Mouse (Mus musculus): ENCODE results near the gene Mum1. TPM values are rescaled to one million over a fixed set of nuclear protein-coding genes. Genes with fewer than 3 reads are reported as not detected.

Mum1 gene
- polyA plus RNA-seq, 1 experiment from 2014 or later, result 49.9 TPM

- H3K4me3 ChIP-seq, result no peak overlapping the region
- peaks cover 84% of the 10 kb centered on the region for H3K36me3 ChIP-seq
- no peaks in the 10 kb centered on the region for H3K9me3 ChIP-seq
- H3K9ac ChIP-seq (replicated peaks), result no peak overlapping the region
- WGBS, result 90% methylated on average over 20 of the region's 20 CpGs
- H3K27me3 ChIP-seq, result no peaks in the 10 kb centered on the region
- no peak for ATAC-seq (replicated peaks)
- H3K4me1 ChIP-seq, result no peaks in the 10 kb centered on the region
- no peak overlapping the region for H3K27ac ChIP-seq (replicated peaks)
- H3K4me2 ChIP-seq (replicated peaks), result no peak overlapping the region
Measured at GRCm38 (mm10) chr10:80282481-80283441, 56.5 kb downstream of the Mum1 start.

- Histone ChIP-seq H3K27ac (replicated peaks) (no peak overlapping the region), H3K27me3 (no peaks in the 10 kb centered on the region), H3K4me3 (no peak overlapping the region), H3K9ac (replicated peaks) (no peak overlapping the region), H3K4me2 (replicated peaks) (no peak overlapping the region), H3K4me1 (no peaks in the 10 kb centered on the region), H3K36me3 (peaks cover 75% of the 10 kb centered on the region), H3K9me3 (no peaks in the 10 kb centered on the region)
- ATAC-seq (replicated peaks), result no peak
- WGBS, result 88% methylated on average over 14 of the region's 15 CpGs
Measured at GRCm38 (mm10) chr10:80285222-80286070, 59.2 kb downstream of the Mum1 start.

DNA sequence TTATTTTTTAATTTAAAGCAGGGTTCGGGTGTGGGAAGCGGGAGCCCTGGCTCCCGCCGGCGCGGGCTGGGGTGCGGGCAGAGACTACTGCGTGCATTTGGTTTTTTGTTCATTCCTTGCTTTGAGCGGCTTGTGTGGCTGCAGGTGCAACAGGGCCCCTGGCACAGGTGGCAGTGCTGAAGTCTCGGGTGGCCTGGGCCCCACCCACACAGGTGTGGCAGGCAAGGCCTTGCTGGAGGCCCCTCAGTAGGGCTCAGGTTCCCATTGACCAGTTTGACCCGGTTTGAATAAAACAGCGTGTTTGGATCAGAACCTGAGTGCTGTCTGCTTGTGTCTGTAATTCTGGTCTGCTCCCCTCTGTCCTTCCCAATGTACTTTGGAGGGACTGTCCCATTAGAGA, 61.9 kb downstream of the Mum1 start:
- no peak for ATAC-seq (replicated peaks)
- Histone ChIP-seq H3K27me3 (no peaks in the 10 kb centered on the region), H3K9me3 (no peaks in the 10 kb centered on the region), H3K9ac (replicated peaks) (no peak overlapping the region), H3K27ac (replicated peaks) (no peak overlapping the region), H3K4me1 (peaks cover 8% of the 10 kb centered on the region), H3K4me3 (no peak overlapping the region), H3K36me3 (peaks cover 57% of the 10 kb centered on the region), H3K4me2 (replicated peaks) (no peak overlapping the region)
- 95% methylated on average over 12 of the region's 12 CpGs for WGBS

DNA sequence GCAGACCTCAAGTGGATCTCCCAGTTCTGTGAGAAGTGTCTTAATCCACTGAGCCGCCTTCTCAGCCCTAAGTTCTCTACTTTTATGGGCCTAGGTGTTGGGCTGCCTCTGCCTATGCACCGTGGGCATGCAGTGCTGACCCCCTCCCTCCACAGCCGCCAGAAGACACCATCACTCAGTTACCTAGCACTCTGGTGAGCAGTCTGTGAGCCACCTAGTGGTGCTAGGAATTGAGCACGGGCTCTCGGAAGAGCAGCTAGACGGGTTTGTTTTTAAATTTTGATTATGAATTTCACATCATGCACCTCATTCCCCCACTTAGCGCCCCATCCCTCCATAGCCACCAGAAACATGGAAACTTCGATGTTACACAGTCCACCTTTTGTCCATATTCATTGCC, 62.4 kb downstream of the Mum1 start:
- 68% methylated on average over 8 of the region's 8 CpGs for WGBS
- no peak overlapping the region for H3K9ac ChIP-seq (replicated peaks)
- no peak overlapping the region for H3K4me2 ChIP-seq (replicated peaks)
- H3K4me3 ChIP-seq, result no peak overlapping the region
- no peak for ATAC-seq (replicated peaks)
- no peak overlapping the region for H3K27ac ChIP-seq (replicated peaks)
- H3K27me3 ChIP-seq, result no peaks in the 10 kb centered on the region
- H3K9me3 ChIP-seq, result no peaks in the 10 kb centered on the region
- H3K4me1 ChIP-seq, result peaks cover 14% of the 10 kb centered on the region
- H3K36me3 ChIP-seq, result peaks cover 52% of the 10 kb centered on the region

GRCm38 (mm10) chr10:80292251-80293146, 66.3 kb downstream of the Mum1 start, which contains the start of gene Rps15:
Gene Rps15, plus strand, starts transcription at chr10:80292453.
- H3K4me2 ChIP-seq (replicated peaks), result peak within 1 kb of the TSS; percentile 87
- H3K9ac ChIP-seq (replicated peaks), result peak within 1 kb of the TSS; percentile 96
- peak; percentile 82 for ATAC-seq (replicated peaks)
- under 1% methylated on average over 72 of the region's 72 CpGs for WGBS
- H3K36me3 ChIP-seq, result peaks cover 32% of the 10 kb centered on the region
- peaks cover 51% of the 10 kb centered on the region for H3K4me1 ChIP-seq
- H3K27ac ChIP-seq (replicated peaks), result peak within 1 kb of the TSS; percentile 91
- H3K27me3 ChIP-seq, result no peaks in the 10 kb centered on the region
- H3K9me3 ChIP-seq, result no peaks in the 10 kb centered on the region
- peak within 1 kb of the TSS; percentile 69 for H3K4me3 ChIP-seq

GRCm38 (mm10) chr10:80293325-80293724, 67.1 kb downstream of the Mum1 start:
- 19% methylated on average over 14 of the region's 14 CpGs for WGBS
- Histone ChIP-seq H3K4me2 (replicated peaks) (peak overlapping the region; percentile 87), H3K36me3 (peaks cover 25% of the 10 kb centered on the region), H3K27ac (replicated peaks) (peak overlapping the region; percentile 91; the same call in 1 of the 2 replicates), H3K4me3 (peak overlapping the region; percentile 69), H3K27me3 (no peaks in the 10 kb centered on the region), H3K9ac (replicated peaks) (peak overlapping the region; percentile 96), H3K9me3 (no peaks in the 10 kb centered on the region), H3K4me1 (peaks cover 59% of the 10 kb centered on the region)
- no peak for ATAC-seq (replicated peaks)

Small RNA genes within 50 kb of the gene (microRNA-seq; reads per million reads assigned to microRNA genes)
- 0.88 reads per million for gene Mir6911

Other genes with a start within 250 kb of the Mum1 start
- 21.7 and 23.1 TPM in 2 replicates for gene Tmem259, start 242.1 kb upstream of the Mum1 start, polyA plus RNA-seq (2015; fragmentation: Nextera tagmentation; extraction: Ambion mirVana)
- 26.7 and 29.1 TPM in 2 replicates for gene Cnn2, start 237.8 kb upstream of the Mum1 start, polyA plus RNA-seq (2015; fragmentation: Nextera tagmentation; extraction: Ambion mirVana)
- gene Abca7, start 229.9 kb upstream of the Mum1 start, polyA plus RNA-seq (2015; fragmentation: Nextera tagmentation; extraction: Ambion mirVana), result 3.7 and 4.1 TPM in 2 replicates
- gene Arhgap45, start 209.8 kb upstream of the Mum1 start, polyA plus RNA-seq (2015; fragmentation: Nextera tagmentation; extraction: Ambion mirVana), result 1.3 TPM in 2 replicates
- 179 and 186 TPM in 2 replicates for gene Polr2e, start 186.6 kb upstream of the Mum1 start, polyA plus RNA-seq (2015; fragmentation: Nextera tagmentation; extraction: Ambion mirVana)
- gene Gpx4, start 179.3 kb upstream of the Mum1 start, polyA plus RNA-seq (2015; fragmentation: Nextera tagmentation; extraction: Ambion mirVana), result 472 and 476 TPM in 2 replicates
- 13.4 TPM in 2 replicates for gene Sbno2, start 120.9 kb upstream of the Mum1 start, polyA plus RNA-seq (2015; fragmentation: Nextera tagmentation; extraction: Ambion mirVana)
- 20.3 and 21.5 TPM in 2 replicates for gene Stk11, start 110.6 kb upstream of the Mum1 start, polyA plus RNA-seq (2015; fragmentation: Nextera tagmentation; extraction: Ambion mirVana)
- 437 and 444 TPM in 2 replicates for gene Atp5d, start 87.8 kb upstream of the Mum1 start, polyA plus RNA-seq (2015; fragmentation: Nextera tagmentation; extraction: Ambion mirVana)
- gene Cbarp, start 85.6 kb upstream of the Mum1 start, polyA plus RNA-seq (2015; fragmentation: Nextera tagmentation; extraction: Ambion mirVana), result 29.7 and 39.5 TPM in 2 replicates
- 33.0 and 34.9 TPM in 2 replicates for gene Midn, start 78.2 kb upstream of the Mum1 start, polyA plus RNA-seq (2015; fragmentation: Nextera tagmentation; extraction: Ambion mirVana)
- 350 and 358 TPM in 2 replicates for gene Cirbp, start 60.4 kb upstream of the Mum1 start, polyA plus RNA-seq (2015; fragmentation: Nextera tagmentation; extraction: Ambion mirVana)
- gene 1600002K03Rik, start 53.5 kb upstream of the Mum1 start, polyA plus RNA-seq (2015; fragmentation: Nextera tagmentation; extraction: Ambion mirVana), result 9.7 and 12.7 TPM in 2 replicates
- 35.8 and 36.5 TPM in 2 replicates for gene Efna2, start 47.0 kb upstream of the Mum1 start, polyA plus RNA-seq (2015; fragmentation: Nextera tagmentation; extraction: Ambion mirVana)
- 248 and 260 TPM in 2 replicates for gene Ndufs7, start 22.7 kb downstream of the Mum1 start, polyA plus RNA-seq (2015; fragmentation: Nextera tagmentation; extraction: Ambion mirVana)
- gene Gamt, start 34.6 kb downstream of the Mum1 start, polyA plus RNA-seq (2015; fragmentation: Nextera tagmentation; extraction: Ambion mirVana), result 21.3 and 24.0 TPM in 2 replicates
- gene Dazap1, start 35.1 kb downstream of the Mum1 start, polyA plus RNA-seq (2015; fragmentation: Nextera tagmentation; extraction: Ambion mirVana), result 70.0 and 78.4 TPM in 2 replicates
- gene Rps15, start 66.0 kb downstream of the Mum1 start, polyA plus RNA-seq (2015; fragmentation: Nextera tagmentation; extraction: Ambion mirVana), result 628 and 651 TPM in 2 replicates
- gene Apc2, start 69.5 kb downstream of the Mum1 start, polyA plus RNA-seq (2015; fragmentation: Nextera tagmentation; extraction: Ambion mirVana), result 205 and 210 TPM in 2 replicates
- 36.9 and 38.1 TPM in 2 replicates for gene 2310011J03Rik, start 94.1 kb downstream of the Mum1 start, polyA plus RNA-seq (2015; fragmentation: Nextera tagmentation; extraction: Ambion mirVana)
- 2.5 and 2.6 TPM in 2 replicates for gene Pcsk4, start 103.1 kb downstream of the Mum1 start, polyA plus RNA-seq (2015; fragmentation: Nextera tagmentation; extraction: Ambion mirVana)
- gene Reep6, start 103.5 kb downstream of the Mum1 start, polyA plus RNA-seq (2015; fragmentation: Nextera tagmentation; extraction: Ambion mirVana), result 2.6 and 2.9 TPM in 2 replicates
- gene Adamtsl5, start 122.0 kb downstream of the Mum1 start, polyA plus RNA-seq (2015; fragmentation: Nextera tagmentation; extraction: Ambion mirVana), result 0.32 and 0.61 TPM in 2 replicates
- gene Plk5, start 130.0 kb downstream of the Mum1 start, polyA plus RNA-seq (2015; fragmentation: Nextera tagmentation; extraction: Ambion mirVana), result 2.2 and 2.7 TPM in 2 replicates
- gene Mex3d, start 161.2 kb downstream of the Mum1 start, polyA plus RNA-seq (2015; fragmentation: Nextera tagmentation; extraction: Ambion mirVana), result 22.0 and 22.7 TPM in 2 replicates
- 281 and 295 TPM in 2 replicates for gene Mbd3, start 173.1 kb downstream of the Mum1 start, polyA plus RNA-seq (2015; fragmentation: Nextera tagmentation; extraction: Ambion mirVana)
- 551 and 574 TPM in 2 replicates for gene Uqcr11, start 180.4 kb downstream of the Mum1 start, polyA plus RNA-seq (2015; fragmentation: Nextera tagmentation; extraction: Ambion mirVana)
- gene Tcf3, start 207.2 kb downstream of the Mum1 start, polyA plus RNA-seq (2015; fragmentation: Nextera tagmentation; extraction: Ambion mirVana), result 85.2 and 89.6 TPM in 2 replicates

Data from forebrain, embryonic 15.5 days (tissue).